Mouse (Mus musculus): Measurements from ENCODE around the gene Ppp1r17.

The Ppp1r17 gene

GRCm38 (mm10) chr6:56017291-56017994, at the start of gene Ppp1r17:
TSS of gene Ppp1r17 (plus strand) at chr6:56017497.
- no peak for DNase-seq (ENCODE audit: low spot score in 2 of 2)

- DNase-seq (ENCODE audit: low spot score in 2 of 2): no peak
These were observed 44.3 kb upstream of the Ppp1r17 start for GRCm38 (mm10) chr6:55972998-55973397.

GRCm38 (mm10) chr6:55979766-55980165, 37.5 kb upstream of the Ppp1r17 start:
- DNase-seq (ENCODE audit: low spot score in 2 of 2): no peak

DNA sequence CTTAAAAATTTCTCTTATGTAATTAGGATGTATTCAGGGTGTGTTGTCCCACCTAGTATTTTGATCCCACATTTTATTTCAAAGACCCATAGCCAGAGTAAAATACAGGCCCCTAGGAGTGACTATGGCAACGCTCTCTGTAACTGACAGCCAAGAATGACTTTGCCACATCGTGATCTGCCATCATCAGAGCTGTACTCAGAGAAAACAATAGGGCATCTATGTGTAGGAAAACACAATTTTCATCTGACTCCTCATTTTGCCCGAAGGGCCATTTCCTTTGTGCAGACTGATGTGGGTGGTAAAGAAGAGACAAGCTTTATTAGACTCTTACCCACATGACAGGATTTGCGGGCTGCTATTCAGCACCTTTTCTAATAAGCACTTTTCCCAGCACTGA, 8.6 kb upstream of the Ppp1r17 start:
- no peak for DNase-seq (ENCODE audit: low spot score in 2 of 2)

DNA sequence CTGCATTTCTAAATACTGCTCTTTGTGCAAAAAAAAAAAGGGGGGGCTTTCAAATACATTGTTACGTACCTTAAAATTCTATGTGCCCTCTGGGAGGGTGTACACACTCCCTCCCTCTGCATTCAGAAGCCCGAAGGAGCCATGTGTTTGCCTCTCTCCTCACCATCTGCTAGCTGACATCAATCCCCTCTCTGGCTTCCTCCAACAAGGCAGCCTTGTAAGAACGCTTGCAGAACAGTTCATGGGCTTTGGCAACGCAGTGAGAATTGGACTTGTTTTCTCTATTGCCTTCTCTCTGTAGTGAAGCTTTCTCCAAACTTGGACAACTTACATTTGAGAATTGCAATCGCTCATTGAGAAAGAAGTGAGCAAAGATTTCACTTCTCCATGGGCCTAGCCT, 4.9 kb upstream of the Ppp1r17 start:
- DNase-seq (ENCODE audit: low spot score in 2 of 2): no peak

- no peak for DNase-seq (ENCODE audit: low spot score in 2 of 2)
These were observed 2.3 kb downstream of the Ppp1r17 start for GRCm38 (mm10) chr6:56019632-56020031.

GRCm38 (mm10) chr6:56025533-56025932, 8.2 kb downstream of the Ppp1r17 start:
- no peak for DNase-seq (ENCODE audit: low spot score in 2 of 2)

DNA sequence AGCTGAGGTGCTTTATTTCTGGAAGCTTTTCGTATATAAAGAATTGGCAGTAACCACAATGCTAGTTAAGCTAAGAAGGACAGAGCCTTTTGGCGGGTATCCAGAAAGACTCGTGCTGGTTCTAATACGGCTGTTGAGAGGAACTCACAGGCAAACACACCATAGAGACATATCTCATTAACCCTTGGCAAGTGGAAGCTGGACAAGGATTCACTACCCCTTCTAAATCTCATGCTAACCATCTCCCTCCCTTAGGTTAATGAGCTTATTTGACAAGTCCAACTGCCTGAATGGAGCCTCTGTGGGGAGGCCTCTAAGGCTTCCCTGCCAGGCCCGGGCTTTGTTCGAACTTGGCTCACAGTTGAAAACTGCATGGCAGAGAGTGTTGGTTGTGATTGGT, 10.0 kb downstream of the Ppp1r17 start:
- DNase-seq (ENCODE audit: low spot score in 2 of 2): no peak

DNA sequence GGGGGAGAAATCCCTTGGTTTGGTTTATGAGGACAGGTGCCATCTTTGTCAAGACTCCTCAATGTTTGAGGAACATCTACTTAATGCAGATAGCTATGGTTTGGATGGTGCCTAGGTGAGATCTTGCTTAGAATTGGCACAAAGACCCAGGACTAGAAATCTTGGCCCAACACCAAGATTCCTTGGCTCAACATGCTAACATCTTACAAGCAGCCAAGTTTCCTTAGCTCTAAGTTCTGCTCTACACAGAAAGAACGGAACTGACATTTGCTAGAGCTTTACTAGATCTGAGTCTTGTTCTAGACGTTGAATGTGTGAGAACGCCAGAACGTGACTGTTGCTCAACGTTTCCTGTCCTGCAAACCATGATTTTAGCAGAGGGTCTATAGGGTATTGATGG, 10.7 kb downstream of the Ppp1r17 start:
- no peak for DNase-seq (ENCODE audit: low spot score in 2 of 2)

DNA sequence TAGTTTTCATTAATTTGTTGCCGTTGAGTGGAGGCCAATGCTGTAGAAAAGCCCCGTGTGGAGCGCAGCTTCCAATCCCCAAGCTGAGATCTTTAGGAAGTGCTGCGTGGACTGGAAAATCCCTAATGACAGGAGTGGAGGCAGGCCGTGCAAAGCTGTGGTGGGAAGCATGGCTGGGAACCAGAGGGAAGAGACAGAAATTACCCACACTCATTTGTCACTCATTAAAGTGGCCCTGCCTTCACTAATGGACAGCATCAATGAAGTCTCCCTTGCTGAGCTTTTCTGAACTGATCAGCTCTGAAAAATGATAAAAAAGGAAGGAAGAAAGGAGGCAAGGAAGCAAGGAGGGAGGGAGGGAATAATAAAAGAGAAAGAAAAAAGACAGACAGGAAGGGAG, 12.7 kb downstream of the Ppp1r17 start:
- DNase-seq (ENCODE audit: low spot score in 2 of 2): no peak

- peak; percentile 6 to 31 for DNase-seq (ENCODE audit: low spot score in 2 of 2)
These were observed 14.9 kb downstream of the Ppp1r17 start for GRCm38 (mm10) chr6:56032231-56032630.

GRCm38 (mm10) chr6:56035054-56035453, 17.8 kb downstream of the Ppp1r17 start:
- no peak for DNase-seq (ENCODE audit: low spot score in 2 of 2)

GRCm38 (mm10) chr6:56039476-56040055, 22.3 kb downstream of the Ppp1r17 start:
- no peak for DNase-seq (ENCODE audit: low spot score in 2 of 2)

- no peak for DNase-seq (ENCODE audit: low spot score in 2 of 2)
These were observed 27.0 kb downstream of the Ppp1r17 start for GRCm38 (mm10) chr6:56044270-56044669.

DNA sequence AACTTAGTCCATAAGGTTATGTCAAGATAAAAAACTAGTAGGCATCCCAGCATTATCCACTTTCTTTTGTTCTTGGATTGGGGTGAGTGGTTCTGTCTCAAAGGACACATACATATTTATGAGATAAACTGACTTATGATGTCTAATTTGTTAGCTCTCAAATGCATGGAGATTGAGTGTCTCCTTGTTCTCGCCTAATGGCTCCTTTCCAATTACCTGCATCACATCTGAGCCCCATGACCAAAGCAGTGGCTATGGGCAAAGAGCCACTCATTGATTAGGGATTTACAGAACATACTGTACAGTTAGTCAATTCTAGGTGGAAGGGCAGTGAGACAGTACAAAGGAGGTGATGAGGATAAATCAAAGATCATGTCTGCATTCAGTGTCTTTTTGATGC, 27.4 kb downstream of the Ppp1r17 start:
- no peak for DNase-seq (ENCODE audit: low spot score in 2 of 2)

DNA sequence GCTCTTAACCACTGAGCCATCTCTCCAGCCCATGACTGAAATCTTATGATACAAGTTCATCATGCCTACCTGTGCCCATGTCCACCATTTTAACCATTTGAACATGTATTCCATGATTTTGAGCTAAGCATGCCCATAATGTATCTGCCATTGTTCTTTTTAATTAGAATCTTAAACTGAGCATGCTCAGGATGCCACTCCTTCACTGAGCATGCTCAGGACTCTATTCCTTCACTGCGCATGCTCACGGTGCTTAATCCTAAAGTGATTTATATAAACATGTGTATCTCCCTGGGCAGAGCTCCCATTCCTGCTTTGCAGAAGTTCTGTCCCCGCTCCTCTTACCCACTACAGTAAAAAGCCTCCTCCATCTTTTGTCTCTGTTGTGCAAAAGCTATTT, 31.3 kb downstream of the Ppp1r17 start:
- DNase-seq (ENCODE audit: low spot score in 2 of 2): no peak

DNA sequence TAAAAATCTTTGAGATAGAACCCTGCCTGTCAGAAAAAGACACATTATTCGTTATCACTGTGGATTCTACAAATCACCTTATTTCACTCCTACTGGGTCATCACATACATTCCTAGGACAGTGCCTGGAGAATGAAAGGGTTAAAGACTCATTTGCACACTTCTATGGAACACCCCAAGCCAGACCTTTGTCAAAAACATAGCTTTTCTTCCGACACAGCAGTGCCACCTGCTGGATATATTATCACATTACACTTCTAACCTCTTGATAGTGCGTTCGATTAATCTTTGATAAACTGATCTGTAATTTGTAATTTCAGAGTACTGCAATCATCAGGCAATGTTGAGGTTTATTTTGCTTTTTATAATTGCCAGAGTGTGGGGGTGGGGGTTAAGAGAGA, 31.8 kb downstream of the Ppp1r17 start:
- DNase-seq (ENCODE audit: low spot score in 2 of 2): no peak

- DNase-seq (ENCODE audit: low spot score in 2 of 2): no peak
These were observed 46.4 kb downstream of the Ppp1r17 start for GRCm38 (mm10) chr6:56063736-56064135.

DNA sequence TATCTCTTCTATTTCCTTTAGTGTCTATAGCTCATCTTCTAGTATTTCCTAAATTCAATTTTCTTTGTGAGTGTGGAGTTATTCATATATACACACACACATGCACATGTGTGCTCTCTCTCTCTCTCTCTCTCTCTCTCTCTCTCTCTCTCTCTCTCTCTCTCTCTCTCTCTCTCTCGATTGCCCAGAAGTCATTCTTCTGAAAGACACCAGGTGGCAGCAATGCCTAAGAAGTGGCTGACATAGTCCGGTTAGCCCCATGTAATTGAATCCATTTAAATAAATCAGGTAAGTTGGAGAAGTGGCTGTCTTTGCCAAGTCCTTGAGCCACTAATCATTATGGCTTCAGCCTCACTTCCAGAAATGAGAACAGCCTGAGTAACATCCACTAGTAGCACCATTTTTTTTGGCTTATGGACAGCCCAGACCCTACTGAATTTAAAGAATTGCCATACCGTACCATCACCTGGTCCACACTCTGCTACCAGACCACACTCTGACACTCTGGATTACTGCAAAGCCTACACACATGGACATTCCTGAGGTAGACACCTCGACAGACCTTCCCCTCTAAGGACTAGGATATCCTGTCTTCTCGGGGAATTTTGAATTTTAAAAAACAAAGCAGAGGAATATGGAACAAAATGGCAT, 49.5 kb downstream of the Ppp1r17 start:
- DNase-seq (ENCODE audit: low spot score in 2 of 2): peak in 1 of 2 experiments; percentile 1

- no peak for DNase-seq (ENCODE audit: low spot score in 2 of 2)
These were observed 51.2 kb downstream of the Ppp1r17 start for GRCm38 (mm10) chr6:56068516-56068915.

- DNase-seq (ENCODE audit: low spot score in 2 of 2): peak in 1 of 2 experiments; percentile 3
These were observed 59.1 kb downstream of the Ppp1r17 start for GRCm38 (mm10) chr6:56076378-56076805.
